Mouse (Mus musculus) NIH3T3 (cell line): ENCODE results near the gene Irf6.

Experiments
- DNase-seq: peaks from one replicate; pipeline ENCODE4 v3.0.0-alpha.2; 2012; ENCODE audit warnings: low read depth

Irf6 gene

GRCm38 (mm10) chr1:193152872-193153271, at the start of gene Irf6:
Irf6 (plus strand) TSS chr1:193153111.
- DNase-seq: no peak

- no peak for DNase-seq
Observed at GRCm38 (mm10) chr1:193112093-193112492, 40.8 kb upstream of the Irf6 start.

- DNase-seq: no peak
Observed at GRCm38 (mm10) chr1:193122793-193123192, 30.1 kb upstream of the Irf6 start.

GRCm38 (mm10) chr1:193123290-193123689, 29.6 kb upstream of the Irf6 start:
- DNase-seq: no peak

GRCm38 (mm10) chr1:193125835-193126234, 27.1 kb upstream of the Irf6 start:
- peak; percentile 77 for DNase-seq

- no peak for DNase-seq
Observed at GRCm38 (mm10) chr1:193128055-193128454, 24.9 kb upstream of the Irf6 start.

- no peak for DNase-seq
Observed at GRCm38 (mm10) chr1:193129321-193129720, 23.6 kb upstream of the Irf6 start.

GRCm38 (mm10) chr1:193129786-193130455, 23.0 kb upstream of the Irf6 start, which contains the start of gene Diexf:
Diexf (minus strand) TSS chr1:193130272.
- peak; percentile 99 for DNase-seq

GRCm38 (mm10) chr1:193130456-193130825, 22.5 kb upstream of the Irf6 start:
- no peak for DNase-seq

- peak; percentile 60 for DNase-seq
Observed at GRCm38 (mm10) chr1:193130839-193131238, 22.1 kb upstream of the Irf6 start.

- DNase-seq: no peak
Observed at GRCm38 (mm10) chr1:193131311-193131948, 21.5 kb upstream of the Irf6 start.

- DNase-seq: no peak
Observed at GRCm38 (mm10) chr1:193132385-193132784, 20.5 kb upstream of the Irf6 start.

GRCm38 (mm10) chr1:193133726-193134125, 19.2 kb upstream of the Irf6 start:
- DNase-seq: peak; percentile 21

- peak; percentile 71 for DNase-seq
Observed at GRCm38 (mm10) chr1:193138087-193138486, 14.8 kb upstream of the Irf6 start.

GRCm38 (mm10) chr1:193138669-193139068, 14.2 kb upstream of the Irf6 start:
- peak; percentile 8 for DNase-seq

- no peak for DNase-seq
Observed at GRCm38 (mm10) chr1:193141118-193141517, 11.8 kb upstream of the Irf6 start.

GRCm38 (mm10) chr1:193142517-193143062, 10.3 kb upstream of the Irf6 start:
- DNase-seq: no peak

GRCm38 (mm10) chr1:193144516-193144915, 8.4 kb upstream of the Irf6 start:
- DNase-seq: no peak

- no peak for DNase-seq
Observed at GRCm38 (mm10) chr1:193145101-193145500, 7.8 kb upstream of the Irf6 start.

GRCm38 (mm10) chr1:193146416-193146815, 6.5 kb upstream of the Irf6 start:
- no peak for DNase-seq

- DNase-seq: no peak
Observed at GRCm38 (mm10) chr1:193149231-193149630, 3.7 kb upstream of the Irf6 start.

- peak; percentile 37 for DNase-seq
Observed at GRCm38 (mm10) chr1:193151134-193151533, 1.8 kb upstream of the Irf6 start.

- no peak for DNase-seq
Observed at GRCm38 (mm10) chr1:193153561-193153960, 650 bp downstream of the Irf6 start.
